Mouse (Mus musculus) ES-CJ7 (cell line): ENCODE data around the gene Frmd8.
A peak's percentile ranks its signal among the peaks of the same experiment; 100 is the strongest.

ENCODE experiments used
- DNase-seq: peaks from one replicate; pipeline ENCODE4 v3.0.0; 2011; ENCODE audit warnings: low read depth, low spot score

The Frmd8 gene

GRCm38 (mm10) chr19:5838892-5839165 lies 36.2 kb downstream of the Frmd8 start:
- DNase-seq, result peak; percentile 61

- no peak for DNase-seq
Observed at GRCm38 (mm10) chr19:5838136-5838891, 36.8 kb downstream of the Frmd8 start.

GRCm38 (mm10) chr19:5837606-5838005 lies 37.5 kb downstream of the Frmd8 start:
- DNase-seq, result no peak

GRCm38 (mm10) chr19:5836941-5837572 lies 38.0 kb downstream of the Frmd8 start:
- peak; percentile 26 for DNase-seq

- no peak for DNase-seq
Observed at GRCm38 (mm10) chr19:5835922-5836430, 39.1 kb downstream of the Frmd8 start.

- no peak for DNase-seq
Observed at GRCm38 (mm10) chr19:5835054-5835921, 39.8 kb downstream of the Frmd8 start.

- no peak for DNase-seq
Observed at GRCm38 (mm10) chr19:5834260-5834925, 40.7 kb downstream of the Frmd8 start.

GRCm38 (mm10) chr19:5833287-5834100 lies 41.6 kb downstream of the Frmd8 start:
- no peak for DNase-seq

GRCm38 (mm10) chr19:5832326-5832725 lies 42.7 kb downstream of the Frmd8 start:
- no peak for DNase-seq

GRCm38 (mm10) chr19:5831958-5832320 lies 43.1 kb downstream of the Frmd8 start:
- no peak for DNase-seq

- no peak for DNase-seq
Observed at GRCm38 (mm10) chr19:5831224-5831957, 43.7 kb downstream of the Frmd8 start.

- DNase-seq, result no peak
Observed at GRCm38 (mm10) chr19:5830776-5831175, 44.3 kb downstream of the Frmd8 start.

- no peak for DNase-seq
Observed at GRCm38 (mm10) chr19:5829958-5830615, 45.0 kb downstream of the Frmd8 start.

- no peak for DNase-seq
Observed at GRCm38 (mm10) chr19:5828905-5829304, 46.2 kb downstream of the Frmd8 start.

- no peak for DNase-seq
Observed at GRCm38 (mm10) chr19:5828155-5828554, 46.9 kb downstream of the Frmd8 start.

GRCm38 (mm10) chr19:5827456-5828154 lies 47.5 kb downstream of the Frmd8 start:
- no peak for DNase-seq

GRCm38 (mm10) chr19:5827044-5827443 lies 48.0 kb downstream of the Frmd8 start:
- DNase-seq, result no peak

GRCm38 (mm10) chr19:5826731-5827002 lies 48.4 kb downstream of the Frmd8 start:
- DNase-seq, result no peak
